Mouse (Mus musculus): Measurements from ENCODE around the gene Swap70.

Swap70 gene

GRCm38 (mm10) chr7:110237837-110238451, 16.4 kb downstream of the Swap70 start:
- no peak for DNase-seq (ENCODE audit: low spot score)

DNA sequence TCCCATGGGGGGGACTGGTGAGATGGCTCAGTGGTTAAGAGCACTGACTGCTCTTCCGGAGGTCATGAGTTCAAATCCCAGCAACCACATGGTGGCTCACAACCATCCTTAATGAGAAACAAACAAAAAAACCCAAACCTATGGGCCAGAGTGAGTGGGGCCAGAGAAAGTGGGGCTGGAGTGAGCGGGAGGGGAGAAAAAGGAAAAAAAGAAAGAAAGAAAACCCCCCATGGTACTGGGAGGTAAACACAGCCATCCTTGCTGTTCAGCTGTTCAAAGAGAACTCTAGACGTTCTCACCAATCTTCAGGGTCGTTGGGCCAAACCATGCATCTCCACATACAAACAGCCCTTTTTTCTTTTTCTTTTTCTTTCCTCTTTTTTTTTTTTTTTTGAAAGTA, 18.1 kb downstream of the Swap70 start:
- no peak for DNase-seq (ENCODE audit: low spot score)

- peak; percentile 16 for DNase-seq (ENCODE audit: low spot score)
These were observed 20.2 kb downstream of the Swap70 start for GRCm38 (mm10) chr7:110241472-110242289.

DNA sequence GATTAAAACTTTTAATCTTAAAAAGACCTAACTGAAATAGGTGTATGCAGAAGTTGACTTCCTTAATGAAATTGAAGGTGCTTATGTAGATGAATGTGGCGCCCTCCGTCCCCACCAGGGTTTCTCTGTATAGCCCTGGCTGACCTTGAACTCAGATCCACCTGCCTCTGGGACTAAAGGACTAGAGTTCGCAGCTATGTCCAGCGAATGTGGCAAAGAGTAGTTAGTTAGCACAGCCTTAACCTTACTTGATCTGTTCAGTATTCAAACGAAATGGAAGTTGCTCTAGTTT, 20.7 kb downstream of the Swap70 start:
- no peak for DNase-seq (ENCODE audit: low spot score)

DNA sequence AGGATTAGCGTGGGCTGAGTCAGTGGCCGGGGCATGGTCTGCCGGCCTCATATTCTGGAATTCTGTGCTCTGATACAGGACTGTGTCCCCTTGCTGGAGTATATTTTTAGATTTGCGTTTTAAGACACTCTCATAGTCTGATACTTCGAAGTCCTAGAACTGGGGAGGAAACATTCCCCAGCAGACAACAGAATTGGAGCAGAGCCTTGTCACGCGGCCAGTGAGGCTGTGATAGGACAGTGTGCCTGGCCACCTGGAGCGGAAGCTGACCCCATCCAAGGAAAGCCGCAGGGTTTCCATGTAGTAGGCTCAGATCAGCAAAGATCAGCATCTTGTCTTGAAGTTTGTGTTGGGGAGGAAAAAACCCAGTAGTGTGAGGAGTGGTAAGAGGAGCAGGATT, 23.6 kb downstream of the Swap70 start:
- no peak for DNase-seq (ENCODE audit: low spot score)

DNA sequence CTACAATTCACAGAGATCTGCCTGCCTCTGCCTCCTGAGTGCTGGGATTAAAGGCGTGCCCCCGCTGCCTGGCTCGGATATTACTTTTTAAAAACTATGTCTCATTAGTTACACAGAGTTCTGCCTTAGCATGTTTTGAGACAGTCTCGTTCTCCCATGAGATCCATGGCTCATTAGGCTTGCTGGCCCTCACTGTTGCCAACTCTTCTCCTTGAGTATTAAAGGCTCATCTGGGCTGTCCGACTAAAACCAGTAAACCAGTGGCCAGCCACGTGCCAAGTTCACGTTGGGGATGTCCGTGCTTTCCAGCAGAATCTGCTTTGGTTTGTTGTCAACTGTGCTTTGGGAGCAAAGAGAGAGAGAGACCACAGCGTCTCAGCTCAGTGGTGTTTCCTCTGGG, 25.0 kb downstream of the Swap70 start:
- no peak for DNase-seq (ENCODE audit: low spot score)

DNA sequence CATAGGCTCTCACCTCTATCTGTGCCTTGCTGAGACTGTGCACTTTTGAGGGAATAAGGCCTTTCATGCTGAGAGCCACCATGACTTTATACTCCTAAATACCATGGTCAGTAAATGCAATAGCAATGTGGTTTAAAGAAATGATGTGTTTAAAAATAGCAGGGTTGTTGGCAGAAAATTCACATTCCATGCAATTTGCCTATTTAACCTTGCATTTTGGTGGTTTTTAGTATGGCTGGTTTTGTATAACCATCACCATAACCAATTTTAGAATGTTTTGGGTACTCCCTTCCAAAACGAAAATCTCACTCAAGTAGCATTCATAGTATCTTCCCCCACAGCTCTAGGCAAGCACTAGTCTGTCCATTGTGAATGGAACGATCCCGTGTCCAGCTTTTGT, 26.3 kb downstream of the Swap70 start:
- DNase-seq (ENCODE audit: low spot score), result no peak

- DNase-seq (ENCODE audit: low spot score), result no peak
These were observed 27.2 kb downstream of the Swap70 start for GRCm38 (mm10) chr7:110248677-110249076.

DNA sequence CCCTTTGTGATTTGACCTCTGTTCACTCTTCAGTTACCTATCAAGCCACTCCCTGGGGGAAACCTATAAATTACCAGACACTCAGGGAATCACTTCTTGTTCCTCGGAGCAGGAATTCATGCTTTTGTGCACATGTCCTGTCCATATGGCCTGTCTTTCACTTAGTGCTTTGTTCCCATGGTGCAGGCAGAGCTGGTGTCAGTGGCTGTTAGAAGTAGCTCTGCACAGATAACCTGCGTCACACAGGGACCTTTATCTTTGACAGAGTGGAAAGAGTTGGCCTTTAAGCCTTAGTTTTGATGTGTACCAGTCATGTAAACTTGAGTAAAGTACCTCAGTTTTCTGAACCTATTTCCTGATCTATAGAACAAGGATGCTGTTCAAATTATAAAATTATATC, 32.4 kb downstream of the Swap70 start:
- DNase-seq (ENCODE audit: low spot score), result no peak

GRCm38 (mm10) chr7:110254395-110254794, 32.9 kb downstream of the Swap70 start:
- no peak for DNase-seq (ENCODE audit: low spot score)

GRCm38 (mm10) chr7:110257059-110257458, 35.5 kb downstream of the Swap70 start:
- DNase-seq (ENCODE audit: low spot score), result no peak

DNA sequence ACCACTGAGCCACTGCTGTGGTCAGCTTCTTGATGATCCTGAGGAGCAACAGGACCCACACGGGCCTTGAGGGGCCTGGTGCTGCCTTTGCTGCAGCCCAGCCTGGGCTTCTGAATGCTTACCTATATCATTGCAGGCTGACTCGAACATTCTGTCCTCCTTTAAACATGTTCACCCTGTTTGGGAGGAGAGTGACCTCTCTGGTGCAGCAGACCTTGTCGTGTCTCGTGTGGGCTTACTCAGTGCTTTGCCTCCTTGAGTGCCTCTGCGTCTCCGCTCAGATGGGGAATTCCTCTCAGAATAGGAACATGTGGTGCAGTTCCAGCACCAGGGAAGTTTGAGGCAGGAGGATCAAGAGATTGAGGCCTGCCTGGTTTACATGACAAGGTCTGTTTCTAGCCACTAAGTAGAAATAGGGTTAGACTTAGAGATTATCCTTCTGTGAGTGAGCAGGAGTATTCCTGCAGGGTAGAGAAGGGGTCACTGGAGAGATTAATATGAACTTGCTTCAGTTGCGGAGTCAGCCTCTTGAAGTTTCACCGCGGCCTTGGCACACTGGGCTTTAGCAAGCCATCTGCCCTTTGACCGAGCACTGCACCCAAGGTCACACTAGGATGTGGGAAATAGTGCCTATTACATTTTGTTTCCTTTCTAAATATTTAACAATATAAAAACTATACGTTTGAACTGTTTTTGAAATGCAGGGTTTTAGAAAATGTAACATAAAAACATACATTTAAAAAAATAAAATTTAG, 36.9 kb downstream of the Swap70 start:
- no peak for DNase-seq (ENCODE audit: low spot score)

DNA sequence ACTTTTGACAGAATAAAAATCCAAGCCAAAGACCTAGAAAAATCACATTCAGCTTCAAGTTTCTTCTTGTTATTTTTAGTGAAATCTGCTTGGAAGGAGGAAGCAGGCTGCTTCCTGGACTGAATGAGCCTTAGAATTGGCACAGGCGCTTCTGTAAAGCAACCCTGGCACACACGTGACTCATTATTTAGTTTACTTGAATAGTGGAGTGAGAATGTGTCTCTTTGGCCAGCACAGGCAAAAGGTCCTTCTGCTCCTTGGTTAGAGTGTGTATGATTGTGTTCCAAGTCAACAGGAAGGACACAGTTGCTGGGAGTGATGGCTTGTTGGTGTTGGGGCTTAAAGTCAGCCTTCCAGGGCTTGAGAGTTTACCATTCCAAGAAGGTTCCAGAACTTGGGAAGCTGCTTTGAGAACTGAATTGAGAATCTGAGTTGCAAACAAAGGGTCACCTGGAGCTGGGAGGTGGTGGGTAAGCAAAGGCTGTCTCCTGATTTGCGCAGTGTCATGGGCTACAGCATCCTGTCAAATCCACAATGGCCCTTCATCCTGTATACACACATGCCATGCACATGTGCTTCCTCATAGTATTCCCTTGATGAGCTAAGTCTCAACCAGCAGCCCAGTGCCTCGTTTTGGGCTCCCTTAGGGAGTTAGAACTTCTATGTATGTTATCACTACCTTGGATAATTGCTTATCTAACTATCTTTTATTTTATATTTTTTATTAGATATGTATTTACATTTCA, 38.6 kb downstream of the Swap70 start:
- DNase-seq (ENCODE audit: low spot score), result no peak

DNA sequence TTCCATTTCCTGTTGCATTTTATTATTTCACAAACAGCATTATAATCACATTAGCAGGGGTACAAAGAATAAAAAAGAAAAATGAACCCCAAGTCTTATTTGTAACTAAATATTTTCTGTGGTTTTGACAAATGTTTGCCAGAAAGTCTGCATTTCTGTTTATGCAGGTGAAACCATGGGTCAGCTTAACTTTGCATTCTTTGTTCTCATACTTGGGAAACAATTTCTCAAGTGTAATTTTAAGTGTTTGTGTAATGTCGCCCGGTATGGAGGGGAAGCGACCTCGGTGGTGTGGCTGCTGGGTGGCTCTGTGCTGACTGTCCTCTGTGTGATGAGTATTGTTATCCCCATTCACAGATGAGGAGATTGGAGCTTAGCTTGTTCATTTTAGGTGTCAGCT, 40.3 kb downstream of the Swap70 start:
- no peak for DNase-seq (ENCODE audit: low spot score)

DNA sequence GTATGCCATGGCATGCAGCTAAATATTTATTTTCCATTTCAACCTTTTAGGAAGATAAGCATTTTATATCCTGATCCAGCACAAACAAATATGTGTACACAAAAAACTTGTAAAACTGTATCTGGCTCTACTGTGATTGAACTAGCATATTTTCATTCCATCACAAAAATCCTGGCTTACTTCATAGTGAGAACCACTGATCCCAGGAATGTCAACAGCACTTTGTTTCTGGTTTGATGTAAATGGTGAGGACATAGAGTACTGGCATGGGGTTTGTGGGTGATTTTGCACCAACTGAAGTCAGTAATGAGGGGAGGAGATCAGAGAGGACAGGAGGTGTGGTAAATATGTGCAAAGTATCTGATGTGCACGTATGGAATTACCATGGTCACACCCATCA, 41.1 kb downstream of the Swap70 start:
- DNase-seq (ENCODE audit: low spot score), result no peak

GRCm38 (mm10) chr7:110263474-110263873, 42.0 kb downstream of the Swap70 start:
- no peak for DNase-seq (ENCODE audit: low spot score)

GRCm38 (mm10) chr7:110265796-110266195, 44.3 kb downstream of the Swap70 start:
- peak; percentile 78 for DNase-seq (ENCODE audit: low spot score)

DNA sequence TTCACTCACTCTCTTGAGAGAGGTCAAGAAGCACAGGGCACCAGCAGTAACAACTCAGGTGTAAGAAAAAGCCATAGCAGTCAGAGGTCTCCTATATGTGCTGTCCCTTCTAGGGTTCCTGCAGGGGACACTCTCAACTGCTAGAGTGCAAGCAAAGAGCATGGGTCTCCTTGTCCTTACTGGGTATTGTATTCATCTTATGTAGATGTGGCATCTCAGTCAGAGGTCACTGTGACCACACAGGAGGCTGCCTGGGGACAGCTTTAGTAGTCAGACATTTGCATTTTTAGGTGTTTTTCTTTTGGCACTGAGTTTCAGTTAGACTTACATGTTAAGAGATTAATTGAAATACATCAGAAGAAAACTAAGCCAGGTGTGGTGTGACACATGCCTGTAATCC, 45.5 kb downstream of the Swap70 start:
- no peak for DNase-seq (ENCODE audit: low spot score)

GRCm38 (mm10) chr7:110267994-110268393, 46.5 kb downstream of the Swap70 start:
- DNase-seq (ENCODE audit: low spot score), result no peak

- no peak for DNase-seq (ENCODE audit: low spot score)
These were observed 47.0 kb downstream of the Swap70 start for GRCm38 (mm10) chr7:110268511-110268910.

DNA sequence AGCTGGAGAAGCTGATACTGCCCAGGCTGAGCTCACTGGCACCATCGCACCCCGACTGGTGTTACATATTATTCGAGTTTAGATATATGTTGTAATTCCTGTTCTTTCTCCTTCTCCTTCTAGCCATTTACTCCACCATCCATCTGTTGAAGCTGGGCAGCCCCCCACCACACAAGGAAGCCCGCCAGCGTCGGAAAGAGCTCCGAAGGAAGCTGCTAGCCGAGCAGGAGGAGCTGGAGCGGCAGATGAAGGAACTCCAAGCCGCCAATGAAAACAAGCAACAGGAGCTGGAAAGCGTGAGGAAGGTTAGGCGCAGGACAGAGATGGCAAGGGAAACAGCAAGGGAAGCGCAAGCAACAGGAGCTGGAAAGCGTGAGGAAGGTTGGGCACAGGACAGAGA, 48.3 kb downstream of the Swap70 start:
- no peak for DNase-seq (ENCODE audit: low spot score)

DNA sequence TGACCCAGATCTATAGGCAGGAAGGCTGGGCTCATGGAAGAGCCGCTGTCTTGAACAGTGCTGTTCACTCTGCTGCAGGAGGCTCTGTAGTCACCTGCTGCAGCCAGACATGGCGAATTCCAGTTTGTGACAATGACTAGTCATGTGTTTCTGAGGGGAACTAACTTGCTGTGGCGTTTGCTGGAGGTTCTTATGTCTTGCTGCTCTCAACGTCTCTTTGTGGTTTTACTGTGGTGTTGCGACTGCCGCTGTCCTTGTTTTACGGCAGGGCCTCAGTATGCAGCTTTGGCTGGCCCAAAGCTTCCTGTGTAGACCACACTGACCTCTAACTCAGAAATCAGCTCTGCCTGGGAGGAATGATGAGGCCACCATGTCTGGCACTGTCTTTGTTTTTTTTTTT, 48.9 kb downstream of the Swap70 start:
- no peak for DNase-seq (ENCODE audit: low spot score)

GRCm38 (mm10) chr7:110271814-110272213, 50.3 kb downstream of the Swap70 start:
- DNase-seq (ENCODE audit: low spot score), result no peak
